Mouse (Mus musculus) intestine, postnatal 0 days (tissue): ENCODE measurements around the gene Arhgap36. TPM values are rescaled to one million over a fixed set of nuclear protein-coding genes. Genes with fewer than 3 reads are reported as not detected.
A peak's percentile ranks its signal among the peaks of the same experiment; 100 is the strongest.

Experiments
- ATAC-seq: fragments of 200-750 bp; cut with Nextera tagmentation; 2 replicates; pipeline ENCODE4 v1.8.0; 2017; ENCODE audit warnings: mild to moderate bottlenecking, moderate TSS enrichment, moderate library complexity
- H3K27ac ChIP-seq: fragments of 300-500 bp; sonication (generic); 2 replicates; pipeline ENCODE4 v1.5.1; 2014; ENCODE audit warnings: mild to moderate bottlenecking, low read depth, low read length, moderate library complexity
- H3K27me3 ChIP-seq: fragments of 300-500 bp; sonication (generic); replicated peaks from 2 replicates; pipeline ENCODE4 v1.6.1; 2014; ENCODE audit warnings: low read length, mixed read lengths; ENCODE audit not compliant: control insufficient read depth, insufficient read depth
- H3K36me3 ChIP-seq: fragments of 300-500 bp; sonication (generic); 2 replicates; pipeline ENCODE4 v1.6.1; 2014; ENCODE audit warnings: mild to moderate bottlenecking, moderate library complexity; ENCODE audit not compliant: control insufficient read depth, insufficient read depth
- H3K4me1 ChIP-seq: fragments of 300-500 bp; sonication (generic); replicated peaks from 2 replicates; pipeline ENCODE4 v1.6.1; 2014; ENCODE audit warnings: antibody characterized with exemption, low read length, mixed read lengths; ENCODE audit not compliant: control insufficient read depth, insufficient read depth
- H3K4me2 ChIP-seq: fragments of 300-500 bp; sonication (generic); replicated peaks from 2 replicates; pipeline ENCODE4 v1.6.1; 2014; ENCODE audit warnings: low read depth, mild to moderate bottlenecking, moderate library complexity
- H3K4me3 ChIP-seq: fragments of 300-500 bp; sonication (generic); 2 replicates; pipeline ENCODE4 v1.5.1; 2014; ENCODE audit warnings: low read depth, low read length
- H3K9ac ChIP-seq: fragments of 300-500 bp; sonication (generic); 2 replicates; pipeline ENCODE4 v1.6.1; 2014; ENCODE audit warnings: mild to moderate bottlenecking, low read depth, low read length
- H3K9me3 ChIP-seq: fragments of 300-500 bp; sonication (generic); 2 replicates; pipeline ENCODE4 v1.6.1; 2016; ENCODE audit warnings: mixed run types; ENCODE audit not compliant: control insufficient read depth
- CTCF ChIP-seq: sonication (generic); IDR thresholded peaks from 2 replicates; pipeline ENCODE4 v1.5.1; 2016; ENCODE audit warnings: low read depth, mild to moderate bottlenecking, control low read depth, antibody characterized with exemption, moderate library complexity
- WGBS: fragments of 180-500 bp; shearing (Covaris S2); extraction: QIAGEN DNeasy Blood & Tissue Kit; methylation state at CpG from one replicate; pipeline ENCODE4 v1.1.7; 2014; 5-methylcytosine and 5-hydroxymethylcytosine counted together
- polyA plus RNA-seq: library from polyadenylated mRNA; unstranded; fragments of >200 nt; fragmentation: Nextera tagmentation; extraction: Ambion mirVana; gene quantifications from 2 replicates; pipeline ENCODE4 v1.2.1, GENCODE M21; 2015

The Arhgap36 gene
- polyA plus RNA-seq, 1 experiment from 2014 or later: 0.23 TPM

DNA sequence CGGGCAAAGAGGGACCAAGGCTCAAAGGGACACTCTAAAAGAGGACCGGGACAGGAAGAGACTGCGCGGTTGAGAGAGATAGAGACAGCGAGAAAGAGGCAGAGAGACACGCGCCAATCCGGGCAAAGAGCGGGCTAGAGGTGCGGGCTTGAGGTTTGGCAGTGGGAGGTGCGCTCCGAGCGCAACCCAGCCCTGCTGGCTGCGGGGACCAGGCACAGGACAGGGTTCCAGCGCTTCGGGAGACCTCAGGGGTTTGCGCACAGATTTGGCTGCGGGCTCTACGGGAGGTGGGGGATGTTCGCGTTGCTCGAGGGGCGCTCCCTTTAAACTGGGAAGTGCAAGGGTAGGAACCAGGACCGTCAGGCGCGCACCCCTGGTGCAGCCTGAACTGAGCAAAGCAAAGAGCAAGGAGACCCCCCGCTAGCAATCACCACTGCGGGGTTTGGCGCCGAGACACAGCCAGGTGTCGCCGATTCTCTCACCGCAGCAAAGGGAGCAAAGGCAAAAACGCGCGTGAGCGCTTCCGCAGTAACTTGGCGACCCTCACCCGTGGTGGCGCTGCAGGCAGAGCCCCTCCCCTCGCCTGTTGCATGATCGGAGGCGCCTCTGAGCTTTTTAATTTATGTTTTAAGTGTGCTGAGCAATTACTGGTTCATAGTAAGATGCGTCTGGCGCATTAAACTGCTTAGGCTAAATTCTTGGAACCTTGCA is 30.1 kb downstream of the Arhgap36 start:
- Histone ChIP-seq H3K27ac (no peak overlapping the region), H3K9me3 (no peaks in the 10 kb centered on the region), H3K4me2 (peak overlapping the region; percentile 37), H3K4me1 (no peaks in the 10 kb centered on the region), H3K27me3 (peaks cover 13% of the 10 kb centered on the region; the same call in 1 of the 2 replicates), H3K9ac (no peak overlapping the region), H3K4me3 (no peak overlapping the region), H3K36me3 (no peaks in the 10 kb centered on the region)
- no peak for TF ChIP-seq CTCF
- ATAC-seq: no peak
- 18% methylated on average over 46 of the region's 46 CpGs for WGBS

Other genes with a start within 250 kb of the Arhgap36 start
- 8.4 and 8.8 TPM in 2 replicates for gene Enox2, start 175.7 kb upstream of the Arhgap36 start, polyA plus RNA-seq
- gene Olfr1320, start 208.4 kb downstream of the Arhgap36 start, polyA plus RNA-seq: not detected in 2 replicates